Mouse (Mus musculus) stomach, postnatal 0 days (tissue): ENCODE measurements around the gene Ptpn6.

Experiments used
- CTCF ChIP-seq: IDR thresholded peaks from 2 replicates; pipeline ENCODE4 v1.5.1; 2016; ENCODE audit warnings: antibody characterized with exemption, low read depth, mild to moderate bottlenecking, moderate library complexity
- EP300 ChIP-seq: optimal IDR thresholded peaks from 2 replicates; pipeline ENCODE3; 2016; ENCODE audit warnings: antibody characterized with exemption

- TF ChIP-seq CTCF (no peak), EP300 (no peak)
Measured at GRCm38 (mm10) chr6:124678769-124679168, 59.7 kb downstream of the Ptpn6 start.
